Mouse (Mus musculus) small intestine, adult 2 months (tissue): ENCODE measurements at regions not wholly inside any gene's neighbourhood (a gene's known extent, or its start where the extent isn't known, plus 50 kb on each side); places are given as distances from the start of the nearest gene placed in this dataset.

Experiments
- H3K27ac ChIP-seq: fragments of 200-500 bp; 2 replicates; pipeline ENCODE4 v1.5.1; 2012; ENCODE audit warnings: low read depth, low read length, control low read depth, inconsistent platforms; ENCODE audit not compliant: insufficient read depth
- H3K27me3 ChIP-seq: fragments of 200-500 bp; 2 replicates; pipeline ENCODE4 v1.6.1; 2012; ENCODE audit warnings: mild to moderate bottlenecking, moderate library complexity, low read length, inconsistent platforms; ENCODE audit not compliant: control insufficient read depth, insufficient read depth
- H3K36me3 ChIP-seq: fragments of 200-500 bp; 2 replicates; pipeline ENCODE4 v1.6.1; 2012; ENCODE audit warnings: mild to moderate bottlenecking, low read length, control low read depth, inconsistent platforms; ENCODE audit not compliant: control insufficient read depth, insufficient read depth
- H3K4me1 ChIP-seq: fragments of 200-500 bp; 2 replicates; pipeline ENCODE4 v1.6.1; 2012; ENCODE audit warnings: low read length, inconsistent platforms, mixed read lengths; ENCODE audit not compliant: control insufficient read depth, insufficient read depth, insufficient read length
- H3K4me3 ChIP-seq: fragments of 200-500 bp; 2 replicates; pipeline ENCODE4 v1.5.1; 2012; ENCODE audit warnings: low read depth, mild to moderate bottlenecking, control low read depth, inconsistent platforms, low read length, moderate library complexity
- CTCF ChIP-seq: fragments of 200-500 bp; IDR thresholded peaks from 2 replicates; pipeline ENCODE4 v1.5.1; 2012; ENCODE audit warnings: low read depth, mild to moderate bottlenecking, control low read depth, inconsistent platforms, low read length, moderate library complexity, mixed read lengths; ENCODE audit not compliant: insufficient replicate concordance, insufficient read length; ENCODE audit errors: extremely low read depth
- POLR2A ChIP-seq: fragments of 200-500 bp; IDR thresholded peaks from 2 replicates; pipeline ENCODE4 v1.6.1; 2012; ENCODE audit warnings: low read depth, mild to moderate bottlenecking, control low read depth, inconsistent platforms, low read length, moderate library complexity
- WGBS: fragments of 180-500 bp; shearing (Covaris S2); methylation state at CpG from one replicate; pipeline ENCODE4 v1.1.7; 2018; 5-methylcytosine and 5-hydroxymethylcytosine counted together

DNA sequence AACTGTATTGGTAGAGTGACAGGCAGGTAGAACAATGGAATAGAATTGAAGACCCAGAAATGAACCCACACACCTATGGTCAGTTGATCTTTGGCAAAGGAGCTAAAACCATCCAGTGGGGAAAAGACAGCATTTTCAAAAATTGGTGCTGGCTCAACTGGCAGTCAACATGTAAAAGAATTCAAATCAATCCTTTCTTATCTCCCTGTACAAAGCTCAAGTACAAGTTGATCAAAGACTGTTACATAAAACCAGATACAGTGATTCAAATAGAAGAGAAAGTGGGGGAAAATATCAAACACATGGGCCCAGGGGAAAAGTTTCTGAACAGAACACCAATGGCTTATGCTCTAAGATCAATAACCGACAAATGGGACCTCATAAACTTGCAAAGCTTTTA, 200.0 kb upstream of the Tle1 start:
- Histone ChIP-seq H3K27ac (no peak overlapping the region), H3K36me3 (no peaks in the 10 kb centered on the region), H3K4me3 (no peak overlapping the region), H3K4me1 (no peaks in the 10 kb centered on the region), H3K27me3 (no peaks in the 10 kb centered on the region)
- WGBS = 74% methylated on average over 1 of the region's 1 CpGs
- TF ChIP-seq CTCF (no peak), POLR2A (no peak)

DNA sequence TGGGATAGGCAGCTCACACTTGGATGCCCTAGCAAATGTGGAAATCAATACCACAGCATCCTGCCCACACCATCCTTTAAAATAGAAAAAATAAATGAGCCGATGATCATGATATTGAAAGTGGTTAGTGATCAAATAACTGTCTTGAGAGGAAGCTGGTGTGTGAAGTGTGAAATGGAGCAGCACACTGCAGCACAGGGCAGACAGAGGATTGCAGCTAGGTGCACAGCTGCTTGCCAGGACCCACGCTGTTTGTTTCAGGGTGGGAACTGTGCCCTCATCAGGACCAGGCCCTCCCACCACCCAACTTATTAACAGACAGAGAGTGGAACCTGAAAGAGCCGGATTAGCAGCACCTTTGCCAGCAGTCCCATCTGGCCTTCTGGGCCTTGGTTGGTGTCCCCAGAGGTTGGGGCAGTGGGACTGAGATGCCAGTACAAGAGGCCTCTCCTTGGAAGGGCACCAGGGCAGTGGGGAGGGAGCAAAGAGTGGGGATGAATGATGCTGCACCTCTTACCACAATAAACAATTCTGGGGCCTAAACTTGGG, 191.2 kb upstream of the Tle1 start:
- Histone ChIP-seq H3K27me3 (no peaks in the 10 kb centered on the region), H3K36me3 (no peaks in the 10 kb centered on the region), H3K27ac (no peak overlapping the region), H3K4me1 (no peaks in the 10 kb centered on the region), H3K4me3 (no peak overlapping the region)
- 77% methylated on average over 3 of the region's 3 CpGs for WGBS
- TF ChIP-seq POLR2A (no peak), CTCF (no peak)

DNA sequence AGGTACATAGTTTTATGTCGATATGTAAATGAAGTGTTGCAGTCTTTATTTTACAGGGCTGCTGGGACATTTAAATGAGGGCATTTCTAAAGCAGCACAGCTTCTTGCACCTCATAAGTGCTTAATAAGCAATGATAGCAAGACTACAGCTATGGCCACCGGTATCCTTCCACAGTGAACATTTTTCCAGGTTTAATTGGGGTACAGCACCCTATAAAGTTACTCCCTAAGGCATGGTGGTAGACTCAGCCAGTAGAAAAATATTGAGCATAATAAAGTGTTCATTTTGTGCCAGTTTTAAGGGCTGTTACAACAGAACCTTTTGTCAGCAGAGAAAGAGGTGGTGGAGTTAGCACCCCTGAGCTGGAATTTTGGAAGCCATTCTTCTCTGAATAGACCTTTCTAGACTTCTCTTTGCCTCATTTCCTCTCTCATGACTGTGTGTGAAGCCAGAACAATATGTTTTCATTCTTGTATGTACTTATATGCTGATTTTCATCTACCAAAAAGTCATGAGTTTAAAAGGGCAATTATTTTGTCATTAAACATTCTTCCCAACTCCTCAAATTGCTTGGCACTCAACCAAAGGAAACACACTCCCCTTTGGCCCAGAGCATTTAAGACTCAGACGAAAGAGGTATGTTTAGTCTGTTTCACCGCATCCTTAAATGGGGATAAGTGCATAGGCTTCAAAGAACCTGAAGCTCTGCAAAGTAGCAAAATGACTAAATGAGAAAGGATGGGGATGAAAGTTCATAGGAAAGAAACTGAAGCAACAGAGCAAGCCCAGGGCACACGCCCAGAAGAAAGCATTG, 189.3 kb upstream of the Tle1 start:
- TF ChIP-seq CTCF (no peak), POLR2A (no peak)
- Histone ChIP-seq H3K27ac (no peak overlapping the region), H3K4me3 (no peak overlapping the region), H3K36me3 (no peaks in the 10 kb centered on the region), H3K27me3 (no peaks in the 10 kb centered on the region), H3K4me1 (no peaks in the 10 kb centered on the region)
- 69% methylated on average over 5 of the region's 5 CpGs for WGBS

DNA sequence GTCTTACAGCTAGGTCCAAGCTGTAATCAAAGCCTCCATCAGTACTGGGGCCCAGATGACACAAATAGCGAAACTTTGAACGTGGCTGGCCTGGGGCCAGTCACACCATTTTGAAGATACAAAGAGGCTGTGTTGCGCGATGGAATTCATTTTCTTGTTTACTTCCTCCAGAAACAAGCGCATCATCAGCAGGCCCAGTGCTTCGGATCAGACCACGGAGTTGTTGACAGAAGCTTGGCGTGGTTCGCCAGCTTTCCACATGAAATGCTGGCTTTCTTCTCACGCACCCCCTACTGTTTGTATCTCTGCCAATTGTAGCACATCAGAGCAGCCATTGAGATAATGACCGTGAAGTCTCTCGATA, 184.2 kb upstream of the Tle1 start:
- 79% methylated on average over 12 of the region's 12 CpGs for WGBS
- TF ChIP-seq POLR2A (no peak), CTCF (no peak)
- Histone ChIP-seq H3K4me3 (no peak overlapping the region), H3K4me1 (no peaks in the 10 kb centered on the region), H3K36me3 (no peaks in the 10 kb centered on the region), H3K27me3 (no peaks in the 10 kb centered on the region), H3K27ac (no peak overlapping the region)

DNA sequence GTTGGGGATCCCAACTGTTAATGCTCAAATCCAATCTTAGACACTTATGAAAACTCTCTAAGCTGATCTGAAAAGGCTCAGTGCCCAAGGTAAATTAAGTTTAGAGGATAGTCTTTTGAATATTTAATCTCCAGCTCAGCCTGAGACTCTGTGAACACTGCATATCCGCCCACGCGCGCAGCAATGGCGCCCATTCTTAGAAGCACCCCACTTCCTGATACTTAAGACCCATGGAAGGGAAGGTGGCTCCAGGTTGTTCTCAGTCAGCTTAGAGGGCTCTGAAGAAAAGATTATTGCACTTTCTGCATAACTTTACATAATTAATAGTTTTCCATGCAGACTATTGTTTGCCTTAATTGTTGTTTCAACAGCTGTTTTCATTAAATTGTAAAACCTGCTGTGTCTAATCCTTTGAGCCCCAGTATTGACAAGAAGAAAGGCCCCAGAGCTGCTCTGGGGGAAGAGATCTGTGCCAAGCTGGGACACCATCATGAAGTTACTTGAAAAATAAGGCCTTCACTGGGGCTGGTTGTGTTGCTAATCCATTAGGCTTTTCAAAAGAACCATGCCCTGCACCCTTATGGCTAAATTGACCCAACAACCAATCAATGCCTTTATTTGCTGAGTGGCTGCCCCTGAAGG, 183.7 kb upstream of the Tle1 start:
- no peak overlapping the region for H3K4me3 ChIP-seq
- no peaks in the 10 kb centered on the region for H3K4me1 ChIP-seq
- 98% methylated on average over 5 of the region's 5 CpGs for WGBS
- H3K27me3 ChIP-seq = no peaks in the 10 kb centered on the region
- TF ChIP-seq POLR2A = no peak
- TF ChIP-seq CTCF = no peak
- no peaks in the 10 kb centered on the region for H3K36me3 ChIP-seq
- H3K27ac ChIP-seq = no peak overlapping the region

DNA sequence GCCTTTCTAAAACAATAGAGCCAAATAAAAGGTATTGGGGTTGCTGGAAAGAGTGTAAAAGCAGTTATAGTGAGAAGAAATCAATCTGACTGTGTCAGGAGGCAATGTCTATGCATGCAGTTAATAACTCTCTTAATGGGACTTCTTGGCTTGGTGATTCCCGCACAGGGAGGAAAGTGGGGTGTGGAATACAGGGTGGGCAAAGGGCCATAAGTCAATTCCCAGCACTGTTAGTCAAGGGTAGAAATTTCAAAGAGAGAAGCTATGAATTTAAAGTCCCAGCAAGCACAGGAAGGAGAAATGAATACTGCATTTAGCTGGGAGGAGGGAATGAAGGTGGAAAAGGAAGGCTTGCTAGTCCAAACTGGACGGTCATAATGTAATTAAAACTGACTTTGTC, 183.0 kb upstream of the Tle1 start:
- Histone ChIP-seq H3K27me3 (no peaks in the 10 kb centered on the region), H3K4me3 (no peak overlapping the region), H3K36me3 (no peaks in the 10 kb centered on the region), H3K27ac (no peak overlapping the region), H3K4me1 (no peaks in the 10 kb centered on the region)
- WGBS = 90% methylated on average over 2 of the region's 2 CpGs
- no peak for TF ChIP-seq POLR2A
- TF ChIP-seq CTCF = no peak

DNA sequence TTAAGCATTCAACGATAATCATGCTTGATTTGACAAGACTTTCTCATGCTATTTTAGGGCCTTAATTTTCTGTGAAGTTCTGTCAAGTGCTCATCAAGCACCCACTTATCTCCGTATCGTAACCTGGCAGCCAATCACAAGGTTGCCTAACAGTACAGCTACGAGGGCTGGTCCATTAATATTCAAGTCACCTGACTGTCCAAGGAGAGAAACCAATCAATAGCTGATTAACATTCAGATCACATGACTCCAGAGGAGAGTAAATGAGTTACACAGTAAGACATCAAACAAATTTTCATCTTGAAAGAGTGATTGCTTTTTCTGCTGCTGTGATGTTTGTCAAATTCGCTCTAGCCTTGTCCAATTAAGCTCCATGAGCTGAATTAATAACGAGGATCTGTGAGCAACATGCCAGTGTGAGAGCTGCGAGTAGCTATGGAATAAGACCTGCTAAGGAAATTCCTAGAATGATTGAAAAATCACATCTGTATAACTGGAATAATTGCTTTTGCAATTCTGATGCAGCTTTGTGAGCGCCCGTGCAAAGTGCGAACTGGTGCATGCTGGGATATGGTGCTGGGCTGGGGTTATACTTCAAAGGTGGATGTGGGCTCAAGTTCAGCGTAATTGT, 181.9 kb upstream of the Tle1 start:
- no peak overlapping the region for H3K4me3 ChIP-seq
- TF ChIP-seq POLR2A (no peak), CTCF (no peak)
- no peak overlapping the region for H3K27ac ChIP-seq
- no peaks in the 10 kb centered on the region for H3K36me3 ChIP-seq
- 92% methylated on average over 11 of the region's 11 CpGs for WGBS
- H3K4me1 ChIP-seq = no peaks in the 10 kb centered on the region
- no peaks in the 10 kb centered on the region for H3K27me3 ChIP-seq
